Mouse (Mus musculus): Measurements from ENCODE around the gene Dixdc1. TPM values are rescaled to one million over a fixed set of nuclear protein-coding genes. Genes with fewer than 3 reads are reported as not detected.
"Not testable (repeated sequence)": the region's sequence is repeated elsewhere in the genome, so short reads cannot be mapped to it uniquely, and the experiment has no call there.

Dixdc1 gene
- total RNA-seq, 2 experiments from 2014 or later: 75.4 to 80.8 TPM

DNA sequence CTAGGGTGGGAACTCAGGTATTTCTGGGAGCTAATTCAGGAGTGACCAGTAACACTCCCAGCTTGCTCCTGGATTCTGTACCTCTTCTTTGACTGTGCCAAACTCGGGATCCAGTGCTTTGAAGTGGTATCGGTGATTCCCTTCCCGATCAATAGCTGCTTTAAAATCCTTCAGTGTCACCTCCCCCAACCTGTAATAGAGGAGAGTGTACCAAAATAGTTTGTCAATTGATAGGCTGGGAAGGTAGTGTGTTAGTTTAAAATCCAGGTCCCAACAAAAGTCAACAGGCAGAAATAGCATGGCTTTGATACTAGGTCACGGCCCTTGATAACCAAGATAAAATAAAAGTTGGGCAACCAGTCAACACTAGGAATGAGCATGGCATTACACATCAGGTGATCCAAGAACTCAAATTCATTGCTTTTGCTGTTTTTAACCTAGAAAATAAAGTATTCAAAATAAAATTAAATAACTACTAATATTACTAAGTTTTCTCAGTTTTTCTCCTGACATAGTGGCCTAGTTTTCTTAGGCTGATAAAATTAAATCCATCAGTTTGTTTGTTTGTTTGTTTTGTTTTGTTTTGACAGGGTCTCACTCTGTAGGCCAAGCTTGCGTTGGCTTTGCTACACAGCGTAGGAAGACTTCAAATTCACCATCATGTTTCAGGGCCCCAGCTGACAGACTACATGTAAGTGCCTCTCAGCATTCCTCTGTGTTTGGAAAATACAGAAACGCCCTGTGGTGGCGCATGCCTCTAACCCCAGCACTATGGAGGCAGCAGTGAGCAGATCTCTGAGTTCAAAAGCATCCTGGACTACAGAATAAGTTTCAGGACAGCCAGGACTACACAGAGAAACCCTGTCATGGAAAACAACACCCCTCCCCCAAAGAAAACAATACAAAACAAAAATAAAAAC lies 71.5 kb downstream of the Dixdc1 start:
- intact Hi-C loops (cut with DNase I): no loop called here
- no peak for DNase-seq (ENCODE audit: low spot score in 2 of 2)

DNA sequence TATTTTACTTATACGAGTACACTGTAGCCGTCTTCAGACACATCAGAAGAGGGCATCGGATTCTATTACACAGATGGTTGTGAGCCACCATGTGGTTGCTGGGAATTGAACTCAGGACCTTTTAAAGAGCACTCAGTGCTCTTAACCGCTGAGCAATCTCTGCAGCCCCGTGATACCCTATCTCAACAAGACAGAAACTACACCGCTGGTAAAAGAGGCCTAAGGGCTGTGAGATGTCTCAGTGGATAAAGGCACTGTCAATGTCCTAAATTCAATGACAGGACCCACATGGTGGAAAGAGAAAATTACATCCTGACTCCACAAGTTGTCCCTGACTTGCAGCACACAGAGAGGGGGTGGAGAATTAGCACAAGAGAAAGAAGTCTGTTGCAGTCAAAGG lies 72.9 kb downstream of the Dixdc1 start:
- no peak for DNase-seq (ENCODE audit: low spot score in 2 of 2)
- intact Hi-C loops (cut with DNase I): no loop called here

DNA sequence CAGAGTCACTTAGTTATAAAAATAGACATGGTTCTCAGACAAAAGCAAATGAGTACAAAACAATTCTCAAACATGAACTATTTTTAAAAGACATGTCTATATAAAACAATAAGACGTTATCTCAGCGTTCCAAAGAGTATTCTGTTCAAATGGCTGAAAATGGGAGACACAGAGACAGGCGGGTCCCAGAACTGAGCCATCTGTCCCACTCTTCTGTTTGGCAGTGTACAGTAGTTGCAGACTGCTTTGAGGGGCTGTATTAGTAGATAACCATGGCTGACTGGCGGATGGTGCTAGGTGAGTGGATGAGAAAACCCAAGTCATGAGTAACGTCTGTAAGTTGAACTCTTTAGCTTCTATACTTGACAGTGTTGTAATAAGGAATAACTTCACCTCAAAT lies 74.5 kb downstream of the Dixdc1 start:
- DNase-seq (ENCODE audit: low spot score in 2 of 2): no peak
- intact Hi-C loops (cut with DNase I): no loop called here

DNA sequence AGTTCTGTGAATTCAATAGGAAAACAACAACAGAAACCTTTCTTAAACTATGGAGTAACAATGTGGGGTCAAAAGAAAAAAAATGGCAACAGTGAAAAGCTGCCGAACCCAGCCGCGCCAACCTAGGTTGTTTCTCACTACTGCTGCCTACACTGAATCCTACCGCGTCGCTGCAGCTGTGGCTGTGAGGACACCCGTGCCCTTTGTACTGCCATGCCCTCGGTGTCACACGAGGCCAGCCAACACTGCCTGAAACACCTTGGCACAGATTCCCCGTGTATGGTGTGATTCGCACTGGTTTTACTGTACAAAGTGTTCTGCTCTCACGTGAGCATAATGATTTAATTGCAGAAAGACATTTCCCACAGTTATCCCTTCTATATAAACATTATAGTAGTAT lies 78.9 kb downstream of the Dixdc1 start:
- intact Hi-C loops (cut with DNase I): no loop called here
- DNase-seq (ENCODE audit: low spot score in 2 of 2): peak in 1 of 2 experiments; percentile 6

DNA sequence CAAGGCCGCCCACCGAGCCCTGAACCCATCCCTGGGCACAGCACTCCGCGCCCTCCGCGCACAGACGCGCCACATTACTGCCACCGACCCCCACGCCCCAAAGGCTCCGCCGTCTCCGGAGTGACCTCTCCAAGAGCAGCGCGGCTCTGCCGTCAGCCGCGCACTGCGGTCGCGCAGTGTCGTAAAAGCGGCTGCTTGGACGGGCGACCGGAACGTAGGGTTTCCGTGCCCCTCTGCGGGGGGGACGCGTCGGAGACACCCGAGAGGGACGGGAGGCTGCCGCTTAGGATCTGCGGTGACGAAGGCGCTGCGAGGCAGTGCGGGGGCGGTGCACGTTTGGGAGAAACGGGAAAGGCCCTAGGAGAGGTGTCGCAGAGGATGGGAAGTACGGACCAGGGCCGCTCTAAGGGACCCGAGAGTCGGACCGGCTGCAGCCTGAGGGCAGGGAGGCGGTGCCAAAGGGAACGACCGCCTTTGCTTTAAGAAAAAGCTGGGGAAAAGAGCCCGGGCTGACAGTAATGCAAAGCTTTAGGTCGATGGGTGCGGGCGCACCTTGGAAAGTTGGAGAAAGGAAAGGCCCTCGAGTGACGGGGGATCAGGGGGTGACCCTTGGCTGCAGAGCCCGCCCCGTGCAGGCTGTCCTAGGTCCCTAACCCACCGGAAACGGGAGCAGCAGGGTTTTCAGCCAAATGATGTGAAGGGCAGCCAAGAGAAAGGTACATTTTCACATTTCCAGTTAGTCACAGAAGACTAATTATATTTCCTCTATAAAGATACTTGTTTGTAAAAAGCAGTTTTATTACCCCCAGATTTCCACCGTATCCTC lies 79.7 kb downstream of the Dixdc1 start, which contains the start of gene Dlat:
Gene Dlat, minus strand, starts transcription at position 389 of the 826 bp plus-strand sequence.
- DNase-seq (ENCODE audit: low spot score in 2 of 2): peak; percentile 92 to 93
- intact Hi-C loops (cut with DNase I): loop anchor here (2.0 to 5.0 kb wide), 2 partner anchors 75 to 108 kb away; partner anchors contain the start of gene Fdxacb1

DNA sequence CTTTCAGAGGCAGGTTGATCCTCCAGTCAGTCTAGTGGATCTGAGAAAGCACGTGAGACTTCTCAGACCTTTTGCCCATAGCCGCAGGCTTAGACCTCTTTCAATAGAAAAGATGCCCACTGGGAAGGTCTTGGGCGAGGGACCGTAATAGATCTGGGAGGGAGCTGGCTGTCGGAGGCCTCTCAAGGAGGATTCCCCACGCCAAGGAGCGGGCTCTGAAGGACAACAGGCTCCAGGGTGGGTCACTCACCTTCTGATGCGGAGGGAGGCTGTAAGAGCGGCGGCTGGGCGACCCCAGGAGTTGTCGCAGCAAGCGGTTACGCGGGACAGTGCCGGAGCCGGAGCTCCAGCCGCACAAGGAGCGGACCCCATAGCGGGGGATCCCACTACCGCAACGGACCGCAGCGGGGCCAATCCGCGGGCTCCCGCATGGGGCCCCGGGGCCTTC lies 80.4 kb downstream of the Dixdc1 start:
- intact Hi-C loops (cut with DNase I): loop anchor here (2.0 to 5.0 kb wide), 2 partner anchors 76 to 108 kb away; partner anchors contain the start of gene Fdxacb1
- no peak for DNase-seq (ENCODE audit: low spot score in 2 of 2)

DNA sequence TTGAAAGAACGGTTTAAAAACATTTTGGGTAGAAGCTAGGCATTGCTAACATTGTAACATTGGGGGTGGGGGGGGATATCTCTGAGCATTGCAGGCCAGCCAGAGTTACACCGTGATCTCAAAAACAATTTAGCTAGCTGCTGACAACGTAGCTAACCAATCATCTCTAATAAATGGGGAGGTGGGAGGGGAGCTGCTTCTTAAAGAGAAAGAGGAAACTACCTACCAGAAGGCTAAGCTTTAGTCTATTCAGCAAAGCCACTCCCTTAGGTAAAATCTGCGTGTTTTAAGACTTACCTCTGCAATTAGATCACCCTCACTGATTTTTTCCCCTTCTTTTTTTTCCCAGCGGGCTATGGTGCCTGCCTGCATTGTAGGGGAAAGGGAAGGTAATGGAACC lies 80.9 kb downstream of the Dixdc1 start:
- DNase-seq (ENCODE audit: low spot score in 2 of 2): no peak
- intact Hi-C loops (cut with DNase I): loop anchor here (2.0 to 5.0 kb wide), 2 partner anchors 76 to 109 kb away; partner anchors contain the start of gene Fdxacb1

DNA sequence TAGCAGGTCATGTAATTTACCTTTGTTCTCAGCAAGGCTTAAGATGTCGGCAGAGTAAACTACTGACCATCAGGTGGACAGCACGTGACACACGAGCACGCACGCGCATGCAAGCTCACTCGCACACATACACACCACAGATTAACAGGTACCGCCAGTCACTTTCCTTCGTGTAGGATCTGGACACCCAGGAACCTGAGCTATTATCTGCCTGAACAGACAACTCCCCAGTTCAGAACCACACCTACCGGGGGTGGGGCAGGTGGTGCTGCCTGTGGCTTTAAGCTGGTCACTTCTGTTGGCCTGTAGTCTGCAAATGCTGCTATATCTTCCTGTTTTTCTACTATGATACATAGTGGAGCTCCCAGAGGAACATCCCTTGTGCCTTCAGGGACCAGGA lies 88.8 kb downstream of the Dixdc1 start:
- intact Hi-C loops (cut with DNase I): no loop called here
- DNase-seq (ENCODE audit: low spot score in 2 of 2): no peak

DNA sequence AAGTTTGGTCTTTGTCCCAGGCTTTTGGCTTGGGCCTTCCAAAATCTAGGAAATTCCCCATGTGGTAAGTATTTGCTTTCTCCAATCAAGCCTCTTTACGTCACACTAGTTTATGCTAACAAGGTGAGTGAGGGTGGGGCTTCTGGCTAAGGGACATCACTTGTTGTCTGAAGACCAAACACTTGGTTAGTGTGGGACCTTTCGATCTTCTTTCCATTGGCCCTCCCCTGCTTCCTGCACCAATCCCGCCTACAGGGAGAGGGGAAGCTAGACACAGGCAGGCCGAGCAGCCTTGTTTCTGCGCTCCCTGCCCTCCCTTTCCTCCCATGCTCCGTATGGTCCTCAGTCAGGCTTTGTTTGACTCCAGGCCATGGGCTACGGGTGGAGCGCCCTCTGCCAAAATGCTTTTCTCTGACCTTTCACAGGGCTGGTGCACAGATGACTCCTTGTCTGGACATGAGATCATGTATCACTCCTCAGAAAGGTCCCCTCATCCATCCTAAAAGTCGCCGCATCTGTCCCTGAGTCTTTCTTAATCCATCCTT lies 92.4 kb downstream of the Dixdc1 start:
- intact Hi-C loops (cut with DNase I): no loop called here
- no peak for DNase-seq (ENCODE audit: low spot score in 2 of 2)

DNA sequence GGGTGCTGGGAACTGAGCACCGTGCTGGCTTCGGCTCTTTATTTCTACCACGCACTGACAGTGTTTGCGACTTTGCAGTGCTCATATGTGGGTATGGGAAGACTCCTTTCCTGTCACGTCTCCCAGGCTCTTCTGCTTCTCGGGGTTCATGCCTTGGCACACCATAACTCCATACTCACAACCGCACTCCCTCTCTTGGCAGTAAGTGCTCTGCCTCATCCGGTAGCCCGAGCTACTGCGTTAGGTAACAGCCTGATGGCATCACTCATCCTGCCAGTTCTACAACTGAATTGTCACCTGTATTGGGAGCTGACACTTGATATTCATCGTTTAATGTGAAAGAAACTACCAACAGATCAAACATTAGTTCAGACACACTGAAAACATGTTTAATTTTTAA lies 105.0 kb downstream of the Dixdc1 start:
- no peak for DNase-seq (ENCODE audit: low spot score in 2 of 2)
- intact Hi-C loops (cut with DNase I): no loop called here

DNA sequence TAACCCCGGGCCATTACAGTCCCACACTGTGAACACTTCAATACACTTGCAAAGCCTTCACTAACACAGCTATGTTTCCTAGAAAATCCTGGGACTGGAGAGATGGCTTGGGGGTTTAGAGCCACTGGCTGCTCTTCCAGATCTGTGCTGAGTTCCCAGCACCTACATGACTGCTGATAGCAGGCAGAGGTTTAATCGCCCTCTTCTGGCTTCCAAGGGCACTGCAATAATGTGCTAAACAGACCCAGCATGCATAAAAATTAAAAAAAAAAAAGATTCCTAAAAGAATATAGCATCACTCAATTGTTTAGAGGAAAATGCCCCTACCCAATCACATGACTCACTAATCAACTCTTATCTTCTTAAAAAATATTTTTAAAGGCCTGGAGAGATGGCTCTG lies 106.3 kb downstream of the Dixdc1 start:
- no peak for DNase-seq (ENCODE audit: low spot score in 2 of 2)
- intact Hi-C loops (cut with DNase I): no loop called here

DNA sequence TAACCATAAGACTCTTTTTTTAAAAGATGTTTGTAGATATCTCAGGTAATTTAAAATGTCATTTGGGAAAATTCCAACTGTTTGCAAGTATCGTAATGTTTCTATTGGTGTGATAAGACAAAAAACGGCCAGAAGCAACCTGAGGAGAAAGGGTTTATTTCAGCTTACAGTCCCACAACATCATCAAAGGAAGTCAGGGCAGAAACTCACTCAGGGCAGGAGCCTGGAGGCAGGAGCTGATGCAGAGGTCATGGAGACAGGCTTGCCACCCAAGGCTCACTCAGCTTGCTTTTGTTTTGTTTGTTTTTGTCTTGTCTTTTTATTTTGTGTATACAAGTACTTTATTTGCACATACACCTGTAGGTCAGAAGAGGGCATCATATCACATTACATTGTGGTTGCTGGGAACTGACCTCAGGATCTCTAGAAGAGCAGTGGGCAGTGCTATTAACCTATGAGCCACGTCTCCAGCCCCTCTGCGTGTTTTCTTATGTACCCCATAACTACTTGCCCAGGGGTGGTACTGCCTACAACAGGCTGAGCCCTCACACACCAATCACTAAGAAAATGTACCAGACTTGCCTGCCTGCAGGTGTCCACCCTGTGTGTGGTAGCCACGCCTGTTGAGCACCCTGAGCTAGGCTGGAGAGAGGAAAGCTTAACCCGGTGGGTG lies 107.2 kb downstream of the Dixdc1 start:
- intact Hi-C loops (cut with DNase I): loop anchor here (1.0 kb wide), 1 partner anchor 8 kb away; no protein-coding TSS in a partner anchor
- DNase-seq (ENCODE audit: low spot score in 2 of 2): no peak

DNA sequence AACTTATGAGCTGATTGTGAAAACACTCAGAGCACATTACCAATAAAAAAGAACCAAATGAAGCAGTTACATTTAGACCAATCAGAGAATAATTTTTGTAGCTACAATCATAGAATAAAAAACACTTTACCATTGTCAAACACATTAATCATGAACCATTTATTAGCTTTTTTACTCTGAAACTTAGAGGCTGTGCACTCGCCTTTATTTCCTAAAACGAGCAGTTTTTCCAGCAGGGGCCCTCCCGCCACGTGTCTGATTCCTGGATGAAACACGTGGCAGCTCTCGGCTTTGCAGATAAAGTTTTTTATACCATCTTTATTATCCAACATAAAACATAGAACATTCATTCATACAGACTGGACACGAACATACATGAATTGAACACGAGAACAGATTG lies 108.4 kb downstream of the Dixdc1 start:
- intact Hi-C loops (cut with DNase I); DNase-seq (ENCODE audit: low spot score in 2 of 2): not testable (repeated sequence)

DNA sequence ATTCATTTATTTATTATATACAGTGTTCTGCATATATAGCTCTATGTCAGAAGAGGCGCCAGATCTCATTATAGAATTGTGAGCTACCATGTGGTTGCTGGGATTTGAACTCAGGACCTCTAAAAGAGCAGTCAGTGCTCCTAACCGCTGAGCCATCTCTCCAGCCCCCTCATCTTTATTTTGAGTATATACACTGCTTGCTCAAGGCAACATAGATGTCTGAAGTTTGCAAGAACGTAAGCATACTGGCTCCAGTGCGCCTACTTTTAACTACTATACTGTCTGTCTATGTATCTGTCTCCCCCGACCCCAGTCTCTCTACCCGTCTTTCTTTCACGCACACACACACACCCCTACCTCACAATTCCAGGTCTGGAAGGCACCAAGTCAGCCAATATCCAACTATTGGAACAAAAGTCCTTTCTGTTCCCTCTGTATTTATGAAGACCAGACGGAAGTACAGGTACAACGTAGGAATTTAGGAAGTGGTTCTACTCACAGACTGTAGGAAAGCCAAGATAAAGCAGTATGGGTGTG lies 121.5 kb downstream of the Dixdc1 start:
- intact Hi-C loops (cut with DNase I): no loop called here
- no peak for DNase-seq (ENCODE audit: low spot score in 2 of 2)

DNA sequence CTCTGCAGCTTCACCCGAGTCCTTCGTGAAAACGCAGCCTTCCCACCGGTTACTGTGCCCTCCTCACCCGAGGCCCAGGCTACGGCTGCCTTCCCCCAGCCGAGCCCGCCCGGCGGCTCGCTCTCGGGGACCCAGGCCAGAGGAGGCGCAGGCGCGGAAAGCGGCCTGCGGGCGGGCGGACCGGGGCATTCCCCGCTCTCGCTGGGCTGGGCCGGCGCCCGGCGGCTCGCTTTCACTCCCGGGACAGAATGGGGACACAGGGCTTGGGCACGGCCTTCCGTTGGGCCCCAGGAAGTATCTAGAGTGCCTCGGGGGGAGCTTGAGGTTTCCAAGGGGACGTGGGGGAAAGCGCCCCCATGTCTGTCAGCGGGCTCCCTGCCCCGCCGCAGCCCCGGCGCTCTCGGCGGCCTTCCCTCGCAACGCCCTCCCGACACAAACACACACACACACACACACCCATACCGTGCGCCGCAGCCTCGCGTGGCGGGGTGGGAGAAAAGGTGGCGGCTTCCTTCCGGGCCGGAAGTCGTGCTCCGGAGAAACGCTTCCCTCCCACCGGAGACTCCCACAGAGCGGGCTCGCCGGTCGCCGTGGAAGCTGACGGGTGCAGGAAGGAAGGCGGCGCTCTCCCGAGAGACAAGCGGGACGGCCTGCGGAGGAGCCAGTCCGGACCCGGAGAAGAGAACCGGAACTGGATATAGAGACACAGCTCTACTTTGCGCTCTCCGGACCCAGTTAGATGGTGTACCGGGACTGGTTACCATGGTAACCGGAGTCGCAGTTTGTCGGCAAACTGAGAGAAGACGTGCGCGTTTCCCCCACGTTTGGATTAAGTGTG lies 122.3 kb downstream of the Dixdc1 start, which contains the start of the genes Pih1d2 and Nkapd1:
Gene Pih1d2, plus strand, starts transcription at position 556 of the 838 bp plus-strand sequence.
Gene Nkapd1, minus strand, starts transcription at position 699 of the 838 bp plus-strand sequence.
- intact Hi-C loops (cut with DNase I): no loop called here
- DNase-seq (ENCODE audit: low spot score in 2 of 2): peak; percentile 92 to 94

DNA sequence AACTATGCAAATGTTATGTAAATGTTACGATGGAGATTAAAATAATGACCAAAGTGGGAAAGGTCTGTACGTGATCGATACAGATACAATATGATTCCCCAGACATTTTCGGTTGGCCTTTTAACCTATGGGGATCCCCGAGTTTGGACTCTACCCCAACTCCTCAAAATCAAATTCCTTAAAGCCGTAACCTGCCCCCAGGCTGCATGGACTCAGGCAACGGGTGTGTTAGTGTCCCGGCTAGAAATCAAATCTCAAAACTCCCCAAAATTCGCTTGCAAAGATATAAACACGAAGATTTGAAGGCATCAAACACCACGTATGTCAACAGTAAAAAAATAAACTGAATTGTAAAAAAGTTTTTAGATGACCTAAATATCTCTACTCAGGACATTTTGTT lies 123.2 kb downstream of the Dixdc1 start:
- DNase-seq (ENCODE audit: low spot score in 2 of 2): no peak
- intact Hi-C loops (cut with DNase I): no loop called here

Measured in left cerebral cortex, postnatal 25 days (tissue).